Mouse (Mus musculus) liver, embryonic 14.5 days (tissue): ENCODE data around the gene Rabggta.

Experiments used
- CTCF ChIP-seq: IDR thresholded peaks from 2 replicates; pipeline ENCODE4 v1.5.1; 2016; ENCODE audit warnings: antibody characterized with exemption, low read depth, control low read depth
- EP300 ChIP-seq: IDR thresholded peaks from 2 replicates; pipeline ENCODE4 v1.6.1; 2016; ENCODE audit warnings: antibody characterized with exemption, low read depth

DNA sequence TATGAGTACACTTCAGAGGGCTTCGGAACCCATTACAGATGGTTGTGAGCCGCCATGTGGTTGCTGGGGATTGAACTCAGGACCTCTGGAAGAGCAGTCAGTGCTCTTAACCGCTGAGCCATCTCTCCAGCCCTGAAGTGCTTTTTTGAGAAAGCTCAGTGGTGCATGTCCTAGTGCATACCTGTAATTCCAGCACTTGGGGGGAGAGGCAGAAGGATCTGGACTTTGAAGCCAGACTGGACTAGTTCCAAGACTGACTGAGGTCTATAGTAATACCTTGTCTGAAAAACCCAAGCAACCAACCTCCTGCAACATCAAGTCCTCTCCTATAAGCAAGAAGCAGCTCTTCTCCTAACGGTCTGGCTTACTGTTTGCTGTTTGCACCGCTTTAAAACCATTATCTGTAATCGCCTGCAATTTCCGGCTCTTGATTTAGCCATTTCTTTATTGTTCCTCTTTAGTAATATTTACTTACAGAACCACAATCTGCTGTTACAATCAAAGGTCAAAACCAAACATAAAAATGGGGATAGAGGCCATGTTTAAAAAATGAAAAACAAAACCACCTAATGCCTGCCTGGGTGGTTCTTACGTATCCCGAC lies 15.1 kb upstream of the Rabggta start:
- no peak for TF ChIP-seq CTCF
- TF ChIP-seq EP300: no peak
